Mouse (Mus musculus) heart, adult 2 months (tissue): ENCODE results near the gene Wfdc18. TPM values are rescaled to one million over a fixed set of nuclear protein-coding genes. Genes with fewer than 3 reads are reported as not detected.

ENCODE experiments used
- DNase-seq, 2 experiments: peaks; one replicate each; pipeline ENCODE4 v3.0.0; 2021
- H3K27ac ChIP-seq: fragments of 200-600 bp; 2 replicates; pipeline ENCODE4 v1.8.1; 2022
- H3K27me3 ChIP-seq: fragments of 200-500 bp; 2 replicates; pipeline ENCODE4 v1.6.1; 2012; ENCODE audit warnings: mild to moderate bottlenecking, low read length, inconsistent platforms, mixed read lengths; ENCODE audit not compliant: control insufficient read depth, insufficient read depth
- H3K36me3 ChIP-seq: fragments of 200-500 bp; 2 replicates; pipeline ENCODE4 v1.6.1; 2012; ENCODE audit warnings: low read length, inconsistent platforms; ENCODE audit not compliant: control insufficient read depth, insufficient read depth
- H3K4me1 ChIP-seq: fragments of 200-500 bp; 2 replicates; pipeline ENCODE4 v1.6.1; 2011; ENCODE audit warnings: low read length; ENCODE audit not compliant: control insufficient read depth, insufficient read depth
- H3K4me3 ChIP-seq: fragments of 200-600 bp; 2 replicates; pipeline ENCODE4 v1.8.1; 2022
- H3K79me2 ChIP-seq: fragments of 200-500 bp; replicated peaks from 2 replicates; pipeline ENCODE4 v1.6.1; 2012; ENCODE audit warnings: mild to moderate bottlenecking, inconsistent platforms, low read length, moderate library complexity, mixed read lengths; ENCODE audit not compliant: control insufficient read depth, insufficient read depth
- H3K9ac ChIP-seq: fragments of 200-500 bp; 2 replicates; pipeline ENCODE4 v1.6.1; 2012; ENCODE audit warnings: low read depth, mild to moderate bottlenecking, control low read depth, inconsistent platforms, low read length, mixed read lengths
- CTCF ChIP-seq: fragments of 200-600 bp; IDR thresholded peaks from 2 replicates; pipeline ENCODE4 v1.8.1; 2022; ENCODE audit warnings: antibody characterized with exemption, mild to moderate bottlenecking, moderate library complexity
- EP300 ChIP-seq: fragments of 200-500 bp; IDR thresholded peaks from 2 replicates; pipeline ENCODE4 v1.6.1; 2011; ENCODE audit warnings: low read depth, low read length, control low read depth; ENCODE audit not compliant: insufficient read depth
- POLR2A ChIP-seq: fragments of 200-500 bp; IDR thresholded peaks from 2 replicates; pipeline ENCODE4 v1.6.1; 2011; ENCODE audit warnings: mild to moderate bottlenecking, low read depth, low read length, control low read depth; ENCODE audit not compliant: insufficient read depth
- WGBS: fragments of 180-500 bp; shearing (Covaris S2); methylation state at CpG from one replicate; pipeline ENCODE4 v1.1.7; 2018; 5-methylcytosine and 5-hydroxymethylcytosine counted together
- intact Hi-C: fragments of 180-260 bp; cut with DNase I; formaldehyde crosslinking; loops from one replicate; pipeline ENCODE4 v1.15.1; 2025
- polyA plus RNA-seq: library from polyadenylated mRNA; depleted of rRNA; stranded (reverse); fragments of >200 nt; gene quantifications from 2 replicates; pipeline ENCODE4 v1.2.3, GENCODE M21; 2012; rRNA removed
- total RNA-seq, 2 experiments: library from RNA; stranded (reverse); gene quantifications; 2 replicates each; pipeline ENCODE4 v1.2.3; 2021

Wfdc18 gene
- total and polyA plus RNA-seq, 3 experiments, result not detected

DNA sequence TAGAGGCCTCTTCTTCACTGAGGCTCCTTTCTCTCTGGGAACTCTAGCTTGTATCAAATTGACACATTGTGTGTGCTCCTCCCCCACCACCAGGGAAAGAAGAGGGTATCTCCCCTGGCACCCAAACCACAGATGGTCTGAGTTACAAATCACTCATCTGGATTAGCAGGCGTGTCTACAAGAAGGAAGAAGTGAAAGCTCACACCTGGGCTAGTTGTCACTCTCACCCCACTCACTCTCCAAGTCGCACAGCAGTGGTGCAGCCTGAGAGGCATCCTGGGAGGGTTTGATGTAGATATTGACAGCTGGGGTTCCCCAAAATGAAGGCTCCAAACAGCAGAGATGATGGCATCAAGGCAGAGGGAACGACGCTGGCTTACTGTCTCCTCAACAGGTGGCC is 37.3 kb downstream of the Wfdc18 start:
- peaks cover 9% of the 10 kb centered on the region for H3K27me3 ChIP-seq
- intact Hi-C loops, result no loop called here

DNA sequence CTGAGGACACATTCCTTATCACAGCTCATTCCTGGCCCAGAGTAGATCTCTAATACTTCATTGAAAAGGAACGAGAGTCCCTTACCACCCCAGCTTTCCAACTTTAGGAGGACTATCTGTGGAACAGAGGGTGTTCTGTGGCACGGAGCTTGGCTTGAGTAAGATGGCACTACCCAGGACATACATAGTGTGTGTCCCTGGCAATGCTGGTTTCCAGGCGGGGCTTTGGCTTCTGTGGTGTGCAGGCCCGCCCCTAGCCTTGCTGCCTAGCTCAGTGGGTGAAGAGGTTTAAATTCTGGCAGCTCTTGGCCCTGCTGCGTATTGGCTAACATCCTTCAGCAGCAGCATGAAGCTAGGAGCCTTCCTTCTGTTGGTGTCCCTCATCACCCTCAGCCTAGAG is 37.9 kb downstream of the Wfdc18 start, which contains the start of gene Wfdc21:
Gene Wfdc21 (plus strand): TSS at position 260 of the 400 bp plus-strand sequence.
- 47% methylated on average over 5 of the region's 5 CpGs for WGBS
- intact Hi-C loops, result no loop called here

More for the DNA sequence above, 37.3 kb downstream of the Wfdc18 start:
- no peaks in the 10 kb centered on the region for H3K36me3 ChIP-seq
- H3K27ac ChIP-seq, result no peak overlapping the region
- no peak overlapping the region for H3K9ac ChIP-seq
- H3K4me3 ChIP-seq, result no peak overlapping the region
- 50% methylated on average over 4 of the region's 4 CpGs for WGBS
- no peaks in the 10 kb centered on the region for H3K4me1 ChIP-seq
- H3K79me2 ChIP-seq, result no peaks in the 10 kb centered on the region
- peak in 1 of 2 experiments; percentile 15 for DNase-seq
- TF ChIP-seq EP300 (no peak), CTCF (no peak)

DNA sequence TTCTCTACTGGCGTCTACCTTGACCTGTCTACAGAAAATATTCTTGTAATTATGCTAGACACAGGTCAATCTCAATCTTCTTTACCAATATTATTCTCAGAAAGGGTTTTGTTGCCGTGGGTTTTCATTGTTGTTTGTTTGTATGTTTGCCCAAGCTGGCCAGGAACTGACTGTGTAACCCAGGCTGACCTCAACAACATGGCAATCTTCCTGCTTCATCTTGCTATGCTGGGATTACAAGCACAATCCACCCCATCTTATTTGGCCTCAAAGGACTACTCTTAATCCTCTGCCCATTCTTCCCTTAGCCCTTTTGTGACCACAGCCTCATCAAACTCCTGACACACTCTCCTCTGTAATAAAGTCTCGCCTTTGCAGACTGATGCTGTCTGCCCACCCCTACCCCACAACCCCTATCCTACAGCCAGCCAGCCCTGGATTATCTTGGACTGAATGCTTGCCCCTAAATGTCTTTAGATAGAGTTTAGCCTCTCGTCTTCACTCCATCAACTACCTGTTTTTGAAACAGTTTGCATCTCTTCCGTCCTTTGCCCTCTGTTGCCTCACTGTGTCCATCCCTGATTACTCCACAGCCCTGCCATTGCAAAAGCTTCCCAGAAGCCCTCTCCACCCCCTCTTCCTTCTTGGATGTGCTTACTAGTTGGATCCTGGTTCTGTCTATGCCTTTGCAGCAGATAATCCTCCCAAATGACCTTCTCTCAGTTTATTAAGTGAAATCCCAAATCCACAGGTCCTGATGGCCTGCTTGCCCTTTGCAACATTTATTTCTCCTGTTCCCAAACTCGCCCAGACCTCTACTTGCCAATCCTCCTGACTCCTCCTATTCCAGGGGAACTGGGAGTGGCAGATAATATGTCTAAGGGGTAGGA is 38.8 kb downstream of the Wfdc18 start:
- Histone ChIP-seq H3K27me3 (peaks cover 9% of the 10 kb centered on the region), H3K27ac (no peak overlapping the region)
- WGBS, result 51% methylated on average over 6 of the region's 6 CpGs

More for the DNA sequence above, 37.9 kb downstream of the Wfdc18 start, which contains the start of gene Wfdc21:
- no peak within 1 kb of the TSS for H3K4me3 ChIP-seq
- no peak for DNase-seq
- H3K27me3 ChIP-seq, result peaks cover 9% of the 10 kb centered on the region
- H3K9ac ChIP-seq, result no peak within 1 kb of the TSS
- H3K36me3 ChIP-seq, result no peaks in the 10 kb centered on the region
- no peak within 1 kb of the TSS for H3K27ac ChIP-seq
- no peaks in the 10 kb centered on the region for H3K4me1 ChIP-seq
- TF ChIP-seq POLR2A (no peak), CTCF (no peak), EP300 (no peak)
- H3K79me2 ChIP-seq, result no peaks in the 10 kb centered on the region

DNA sequence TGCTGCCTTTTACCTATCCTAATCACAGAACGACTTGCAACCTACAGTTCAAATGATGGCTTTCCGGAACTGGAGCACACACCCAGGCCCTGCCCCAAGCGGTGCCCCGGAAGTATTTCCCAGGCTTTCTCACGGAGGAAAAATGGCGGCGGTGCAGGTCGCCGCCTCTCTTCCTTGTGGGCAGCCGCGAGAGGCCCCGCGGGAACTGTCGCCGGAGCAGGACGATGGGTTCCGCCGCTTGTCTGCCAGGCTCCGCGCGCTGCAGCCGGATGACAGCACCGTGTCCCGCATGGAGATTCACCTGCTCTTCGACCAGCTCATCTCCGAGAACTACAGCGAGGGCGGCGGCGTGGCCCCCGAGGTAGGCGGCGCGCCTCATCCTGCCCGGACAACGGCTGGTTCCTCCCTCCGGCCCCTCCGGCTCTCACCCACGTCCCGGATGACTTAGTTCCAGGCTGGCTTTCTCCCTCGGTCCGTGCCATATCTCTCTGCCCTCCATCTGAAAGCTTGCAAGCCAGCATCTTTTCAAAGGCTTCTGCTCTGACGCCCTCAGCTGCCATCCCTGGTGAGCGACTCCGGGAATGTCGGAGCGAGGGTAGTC is 44.9 kb downstream of the Wfdc18 start, which contains the start of gene Heatr6:
Gene Heatr6 (plus strand): TSS at position 116 of the 601 bp plus-strand sequence.
- TF ChIP-seq CTCF, result no peak
- TF ChIP-seq EP300, result peak; percentile 46; the same call in 1 of the 2 replicates
- TF ChIP-seq POLR2A, result peak; percentile 67
- Histone ChIP-seq H3K27me3 (peaks cover 3% of the 10 kb centered on the region; the same call in 1 of the 2 replicates), H3K4me1 (no peaks in the 10 kb centered on the region; the same call in 1 of the 2 replicates), H3K4me3 (peak within 1 kb of the TSS; percentile 92), H3K27ac (peak within 1 kb of the TSS; percentile 84), H3K36me3 (peaks cover 5% of the 10 kb centered on the region), H3K9ac (peak within 1 kb of the TSS; percentile 96), H3K79me2 (no peaks in the 10 kb centered on the region)
- intact Hi-C loops, result loop anchor here (5.0 to 10.0 kb wide), 2 partner anchors 311 to 459 kb away; partner anchors contain the start of gene Ap2b1
- peak; percentile 87 to 91 for DNase-seq
- under 1% methylated on average over 47 of the region's 47 CpGs for WGBS

More for the DNA sequence above, 38.8 kb downstream of the Wfdc18 start:
- Histone ChIP-seq H3K36me3 (no peaks in the 10 kb centered on the region), H3K4me1 (no peaks in the 10 kb centered on the region), H3K9ac (no peak overlapping the region), H3K79me2 (no peaks in the 10 kb centered on the region), H3K4me3 (no peak overlapping the region)
- no peak for DNase-seq
- intact Hi-C loops, result no loop called here
- TF ChIP-seq POLR2A, result no peak

DNA sequence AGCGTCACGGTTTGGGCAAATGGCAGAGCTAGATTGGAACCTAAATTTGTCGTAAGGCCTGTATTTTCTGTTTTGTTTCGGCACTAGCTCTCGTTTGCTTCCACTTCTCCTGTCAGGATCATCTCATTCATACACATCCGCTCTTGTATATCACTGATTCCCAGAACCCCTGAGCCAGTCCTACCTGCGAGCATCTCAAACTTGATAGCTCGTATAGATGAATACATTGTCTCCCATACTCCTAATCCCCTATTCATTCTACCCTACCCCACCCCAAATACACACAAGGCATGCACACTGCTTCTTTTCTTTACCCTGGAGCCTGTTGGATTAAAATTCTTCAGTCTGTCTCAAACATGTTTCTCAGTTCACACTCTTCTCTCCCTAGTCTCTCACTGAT is 45.4 kb downstream of the Wfdc18 start:
- 7% methylated on average over 8 of the region's 8 CpGs for WGBS

More for the DNA sequence above, 45.4 kb downstream of the Wfdc18 start:
- Histone ChIP-seq H3K4me1 (no peaks in the 10 kb centered on the region; the same call in 1 of the 2 replicates), H3K36me3 (peaks cover 5% of the 10 kb centered on the region), H3K27ac (peak overlapping the region; percentile 84; the same call in 1 of the 2 replicates), H3K4me3 (peak overlapping the region; percentile 92), H3K27me3 (peaks cover 1% of the 10 kb centered on the region; the same call in 1 of the 2 replicates), H3K79me2 (no peaks in the 10 kb centered on the region), H3K9ac (peak overlapping the region; percentile 96)
- intact Hi-C loops, result loop anchor here (5.0 to 10.0 kb wide), 2 partner anchors 312 to 459 kb away; partner anchors contain the start of gene Ap2b1
- no peak for TF ChIP-seq CTCF
- no peak for TF ChIP-seq EP300
- TF ChIP-seq POLR2A, result no peak
- DNase-seq, result no peak

Other genes starting within 250 kb of the Wfdc18 start
- gene Mmp28, start 245.9 kb upstream of the Wfdc18 start, total RNA-seq, result 1 to 10 TPM; 4.7 to 4.9 TPM
- 3.3 and 4.4 TPM in 2 replicates for gene Mmp28, start 245.9 kb upstream of the Wfdc18 start, polyA plus RNA-seq
- 10 to 100 TPM; 34.2 to 39.6 TPM for gene Taf15, start 235.9 kb upstream of the Wfdc18 start, total RNA-seq
- gene Taf15, start 235.9 kb upstream of the Wfdc18 start, polyA plus RNA-seq, result 9.1 and 15.2 TPM in 2 replicates
- gene Heatr9, start 186.8 kb upstream of the Wfdc18 start, total RNA-seq, result not detected
- gene Heatr9, start 186.8 kb upstream of the Wfdc18 start, polyA plus RNA-seq, result not detected in 2 replicates
- under 1 TPM in 1 of 2 experiments, not detected in 1; 0.80 TPM for gene Ccl5, start 178.5 kb upstream of the Wfdc18 start, total RNA-seq
- 2.5 and 20.2 TPM in 2 replicates for gene Ccl5, start 178.5 kb upstream of the Wfdc18 start, polyA plus RNA-seq
- 10 to 100 TPM; 12.6 to 13.7 TPM for gene Ccl9, start 130.4 kb upstream of the Wfdc18 start, total RNA-seq
- gene Ccl9, start 130.4 kb upstream of the Wfdc18 start, polyA plus RNA-seq, result 4.3 and 6.7 TPM in 2 replicates
- 10 to 100 TPM; 21.5 to 25.4 TPM for gene Ccl6, start 115.9 kb upstream of the Wfdc18 start, total RNA-seq
- 13.0 and 14.1 TPM in 2 replicates for gene Ccl6, start 115.9 kb upstream of the Wfdc18 start, polyA plus RNA-seq
- not detected for gene Rpl9-ps1, start 63.4 kb upstream of the Wfdc18 start, total RNA-seq
- not detected in 2 replicates for gene Rpl9-ps1, start 63.4 kb upstream of the Wfdc18 start, polyA plus RNA-seq
- gene Ccl3, start 59.7 kb upstream of the Wfdc18 start, total RNA-seq, result not detected
- 0.59 and 0.92 TPM in 2 replicates for gene Ccl3, start 59.7 kb upstream of the Wfdc18 start, polyA plus RNA-seq
- gene Ccl4, start 46.4 kb upstream of the Wfdc18 start, total RNA-seq, result not detected
- 0.61 and 1.00 TPM in 2 replicates for gene Ccl4, start 46.4 kb upstream of the Wfdc18 start, polyA plus RNA-seq
- 1 to 10 TPM; 4.3 to 4.5 TPM for gene Wfdc17, start 5.0 kb upstream of the Wfdc18 start, total RNA-seq
- gene Wfdc17, start 5.0 kb upstream of the Wfdc18 start, polyA plus RNA-seq, result 7.1 and 9.0 TPM in 2 replicates
- gene Wfdc21, start 37.9 kb downstream of the Wfdc18 start, total RNA-seq, result not detected
- 1.3 and 2.8 TPM in 2 replicates for gene Wfdc21, start 37.9 kb downstream of the Wfdc18 start, polyA plus RNA-seq
- gene Heatr6, start 44.7 kb downstream of the Wfdc18 start, total RNA-seq, result 1 to 10 TPM; 6.3 TPM
- 5.4 and 8.4 TPM in 2 replicates for gene Heatr6, start 44.7 kb downstream of the Wfdc18 start, polyA plus RNA-seq
- not detected for gene Hnf1b, start 141.0 kb downstream of the Wfdc18 start, total RNA-seq
- gene Hnf1b, start 141.0 kb downstream of the Wfdc18 start, polyA plus RNA-seq, result 0.33 TPM in 1 of 2 replicates, not detected in the other
- gene Ddx52, start 233.0 kb downstream of the Wfdc18 start, total RNA-seq, result 1 to 10 TPM; 8.9 to 9.9 TPM
- gene Ddx52, start 233.0 kb downstream of the Wfdc18 start, polyA plus RNA-seq, result 3.3 and 6.2 TPM in 2 replicates